Mouse (Mus musculus): Measurements from ENCODE around the gene Tmem203. TPM values are rescaled to one million over a fixed set of nuclear protein-coding genes. Genes with fewer than 3 reads are reported as not detected.
"Not testable (repeated sequence)": the region's sequence is repeated elsewhere in the genome, so short reads cannot be mapped to it uniquely, and the experiment has no call there.

The Tmem203 gene
- total RNA-seq, 2 experiments from 2014 or later, result 35.1 to 35.8 TPM

DNA sequence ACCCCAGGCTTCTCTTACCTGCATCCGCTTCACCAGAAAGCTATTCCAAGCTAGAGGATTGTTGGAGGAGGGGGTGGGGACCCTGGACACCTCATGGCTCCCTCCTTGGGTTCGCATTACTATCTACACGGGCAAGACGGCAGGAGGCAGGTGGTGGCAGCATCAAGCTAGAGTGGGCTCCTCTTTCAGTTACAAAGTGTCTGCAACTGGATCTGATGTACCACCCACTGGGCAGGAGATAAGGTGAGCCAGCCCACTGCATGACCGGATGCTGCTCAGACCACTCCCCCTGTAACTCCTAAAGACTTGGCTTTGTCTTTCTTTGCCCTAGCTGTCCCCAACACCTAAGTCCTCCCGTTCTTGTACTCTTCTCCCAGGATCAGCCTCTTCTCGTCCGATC lies 18.6 kb upstream of the Tmem203 start, which contains the start of gene Rnf224:
TSS of gene Rnf224 (minus strand) at position 174 of the 400 bp plus-strand sequence.
- TF ChIP-seq CTCF (conservative IDR thresholded peaks at IDR 0.05), result no peak
- Histone ChIP-seq H3K4me3 (no peak within 1 kb of the TSS), H3K27ac (no peak within 1 kb of the TSS)
- DNase-seq (ENCODE audit: low spot score in 2 of 2), result no peak

DNA sequence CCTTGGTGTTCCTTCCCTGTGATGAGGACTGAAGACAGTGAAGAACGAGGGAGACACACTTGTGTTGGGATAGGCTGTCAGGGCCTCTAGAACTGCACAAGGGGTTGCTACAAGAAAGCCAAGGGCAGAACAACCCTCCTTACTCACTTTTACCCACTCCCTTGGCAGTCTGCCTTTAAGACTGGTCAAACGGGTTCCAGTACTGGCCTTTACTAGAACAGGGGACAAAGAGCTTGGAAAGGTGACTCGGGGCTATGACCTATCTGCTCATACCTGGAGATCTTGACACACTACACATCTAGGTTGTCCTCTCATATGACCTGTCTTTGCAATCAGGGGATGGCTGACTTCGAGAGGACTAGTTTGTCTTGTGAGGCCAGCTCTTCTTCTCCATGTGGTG lies 17.7 kb upstream of the Tmem203 start:
- no peak for TF ChIP-seq CTCF (conservative IDR thresholded peaks at IDR 0.05)

DNA sequence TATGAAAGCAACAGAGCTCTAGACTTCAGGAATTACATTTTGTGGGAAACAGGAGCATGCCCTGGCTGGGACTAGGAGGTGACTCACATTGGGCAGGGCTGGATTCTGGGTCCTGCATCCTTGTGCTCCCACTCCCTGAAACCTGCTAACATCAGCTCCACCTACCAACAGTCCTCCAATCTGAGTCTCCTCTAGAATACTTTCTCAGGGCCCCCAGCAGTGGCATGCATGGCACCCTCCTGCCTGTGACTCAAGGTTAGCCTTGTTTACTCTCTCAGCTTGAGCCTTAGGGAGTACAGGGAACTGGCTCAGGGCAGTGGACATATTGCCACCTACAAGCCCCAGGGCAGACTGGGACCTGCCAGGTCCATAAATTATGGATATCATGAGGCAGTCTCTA lies 17.1 kb upstream of the Tmem203 start:
- no peak for TF ChIP-seq CTCF (conservative IDR thresholded peaks at IDR 0.05)
- Histone ChIP-seq H3K4me3 (no peak overlapping the region), H3K27ac (no peak overlapping the region)
- no peak for DNase-seq (ENCODE audit: low spot score in 2 of 2)

More for the DNA sequence above, 17.7 kb upstream of the Tmem203 start:
- no peak for DNase-seq (ENCODE audit: low spot score in 2 of 2)
- Histone ChIP-seq H3K4me3 (no peak overlapping the region), H3K27ac (no peak overlapping the region)

DNA sequence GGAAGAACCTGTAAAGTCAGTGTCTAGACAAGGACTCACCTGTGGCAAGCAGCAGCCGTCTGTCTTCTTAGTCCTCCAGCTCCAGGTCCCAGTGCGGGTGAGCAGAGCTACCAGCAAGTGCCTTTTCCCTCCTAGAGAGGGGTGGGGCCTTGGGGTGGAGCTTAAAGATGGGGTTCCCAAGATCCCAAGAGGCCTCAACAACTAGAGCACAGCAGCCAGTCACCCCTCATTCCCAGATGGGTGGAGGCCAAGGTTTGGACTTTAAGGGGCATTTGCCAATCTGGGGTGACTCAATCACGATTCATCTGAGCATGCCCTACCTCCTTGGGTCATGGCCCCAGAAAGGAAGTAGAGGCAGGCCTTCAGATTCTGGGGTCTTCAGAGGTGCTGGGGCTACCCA lies 15.5 kb upstream of the Tmem203 start:
- H3K27ac ChIP-seq, result no peak overlapping the region
- DNase-seq (ENCODE audit: low spot score in 2 of 2), result no peak
- no peak overlapping the region for H3K4me3 ChIP-seq
- no peak for TF ChIP-seq CTCF (conservative IDR thresholded peaks at IDR 0.05)

DNA sequence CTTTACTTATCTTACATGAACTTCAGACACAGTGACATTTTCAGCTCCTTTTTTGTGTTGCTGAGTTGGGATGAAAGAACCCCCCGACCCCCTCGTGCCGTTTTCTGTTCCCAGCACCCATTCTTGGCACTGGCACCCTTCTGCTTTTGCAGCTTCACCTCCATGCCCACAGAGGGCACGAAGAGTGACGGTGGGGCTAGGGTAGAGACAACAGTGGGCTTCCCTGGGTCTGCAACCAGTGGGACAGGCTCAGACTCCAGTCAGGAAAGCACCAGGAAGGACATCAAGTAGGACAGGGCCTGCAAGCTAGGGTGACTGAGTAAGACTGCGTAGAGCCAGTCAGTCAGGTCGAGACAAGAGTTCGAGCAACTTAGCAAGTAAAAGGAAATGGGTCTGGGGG lies 14.9 kb upstream of the Tmem203 start:
- no peak for DNase-seq (ENCODE audit: low spot score in 2 of 2)
- TF ChIP-seq CTCF (conservative IDR thresholded peaks at IDR 0.05), result no peak
- peak overlapping the region; percentile 50 for H3K27ac ChIP-seq
- H3K4me3 ChIP-seq, result peak overlapping the region; percentile 70

DNA sequence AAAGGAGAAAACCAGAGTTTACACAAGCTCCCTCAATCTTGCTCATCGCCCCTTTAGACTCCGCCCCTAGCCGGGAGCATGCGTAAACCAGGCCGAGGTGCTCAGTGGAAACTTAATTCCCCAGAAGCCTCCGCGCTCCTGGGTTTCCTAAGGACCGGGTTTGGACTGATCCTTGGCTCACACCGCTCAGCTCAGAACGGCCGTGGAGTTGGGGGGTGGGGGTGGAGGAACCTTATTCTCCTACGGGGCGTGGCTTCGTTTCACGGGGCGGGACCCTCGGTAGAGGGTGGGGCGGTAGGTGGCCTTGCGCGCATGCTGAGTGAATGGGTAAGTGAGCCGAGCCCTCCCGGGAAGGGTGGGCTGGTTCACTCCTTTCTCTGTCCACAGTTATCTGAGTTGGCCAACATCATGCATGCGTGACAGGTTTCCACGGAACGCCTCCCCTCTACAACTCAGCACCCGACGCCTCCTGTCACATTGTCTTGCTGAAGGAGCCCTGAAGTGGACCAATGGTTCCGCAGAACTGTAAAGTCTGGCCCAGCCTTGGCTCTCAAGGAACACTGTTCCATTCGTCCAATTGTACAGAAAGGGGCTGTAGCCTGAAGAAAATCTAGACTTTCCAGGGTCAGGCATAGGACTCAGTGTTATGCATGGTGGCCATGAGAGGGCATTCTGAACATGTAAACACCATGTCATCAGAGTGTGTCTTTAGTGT lies 14.4 kb upstream of the Tmem203 start:
- H3K27ac ChIP-seq, result peak overlapping the region; percentile 50
- TF ChIP-seq CTCF (conservative IDR thresholded peaks at IDR 0.05), result no peak

DNA sequence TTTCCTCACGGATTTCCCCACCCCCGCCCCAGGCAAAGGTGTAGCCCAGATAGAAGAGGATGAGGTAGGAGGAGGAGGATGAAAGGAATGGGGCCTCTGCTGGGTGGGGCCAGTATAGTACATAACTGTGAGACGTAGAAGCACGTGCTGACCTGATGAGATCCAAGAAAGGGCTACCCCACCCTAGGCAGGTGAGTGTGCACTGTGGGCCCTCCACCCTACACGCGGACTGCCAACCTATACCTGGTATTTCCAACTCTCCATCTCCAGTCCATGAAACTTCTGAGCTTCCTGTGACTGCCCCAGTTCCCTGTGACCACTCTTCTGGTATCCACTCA lies 13.8 kb upstream of the Tmem203 start:
- no peak overlapping the region for H3K27ac ChIP-seq
- no peak for DNase-seq (ENCODE audit: low spot score in 2 of 2)
- H3K4me3 ChIP-seq, result peak overlapping the region; percentile 70
- no peak for TF ChIP-seq CTCF (conservative IDR thresholded peaks at IDR 0.05)

More for the DNA sequence above, 14.4 kb upstream of the Tmem203 start:
- peak; percentile 71 to 78 for DNase-seq (ENCODE audit: low spot score in 2 of 2)
- peak overlapping the region; percentile 70 for H3K4me3 ChIP-seq

DNA sequence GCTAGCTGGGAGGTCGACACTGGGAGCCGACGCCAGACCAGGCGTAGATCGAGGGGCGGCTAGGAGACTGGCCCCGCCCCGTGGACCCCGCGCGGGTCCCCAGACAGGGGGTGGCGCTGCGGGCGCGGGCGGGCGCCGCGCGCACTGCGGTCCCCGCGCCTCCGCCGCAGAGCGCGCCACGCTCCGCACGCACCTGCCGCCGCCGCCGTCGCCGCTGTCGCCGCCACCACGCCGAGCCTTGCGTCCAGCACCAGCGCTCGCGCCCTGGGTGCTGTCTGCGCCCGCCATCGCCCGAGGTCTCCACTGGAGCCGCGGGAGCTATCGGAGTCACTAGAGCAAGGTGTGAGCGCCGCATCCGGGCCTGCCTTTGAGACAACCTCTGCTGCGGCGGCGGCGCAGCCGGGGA lies 13.1 kb upstream of the Tmem203 start, which contains the start of the genes Rnf208 and Cysrt1:
TSS of gene Rnf208 (plus strand) at position 155 of the 406 bp plus-strand sequence.
TSS of gene Cysrt1 (minus strand) at position 352 of the 406 bp plus-strand sequence.
- no peak for TF ChIP-seq CTCF (conservative IDR thresholded peaks at IDR 0.05)
- Histone ChIP-seq H3K27ac (peak within 1 kb of the TSS; percentile 93), H3K4me3 (peak within 1 kb of the TSS; percentile 70)
- DNase-seq (ENCODE audit: low spot score in 2 of 2), result no peak

DNA sequence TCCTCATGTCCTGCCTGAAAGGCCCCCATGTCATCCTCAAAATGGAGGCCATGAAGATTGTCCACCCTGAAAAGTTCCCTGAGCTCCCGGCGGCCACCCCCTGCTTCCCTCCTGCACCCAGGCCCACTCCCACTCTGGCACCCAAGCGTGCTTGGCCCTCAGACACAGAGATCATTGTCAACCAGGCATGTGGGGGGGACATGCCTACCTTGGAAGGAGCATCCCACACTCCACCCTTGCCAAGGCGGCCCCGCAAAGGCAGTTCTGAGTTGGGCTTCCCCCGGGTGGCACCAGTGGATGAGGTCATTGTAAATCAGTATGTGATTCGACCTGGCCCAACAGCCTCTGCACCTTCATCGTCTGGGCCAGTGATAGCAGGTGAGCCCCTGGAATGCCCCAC lies 11.9 kb upstream of the Tmem203 start:
- Histone ChIP-seq H3K4me3 (peak overlapping the region; percentile 70), H3K27ac (peak overlapping the region; percentile 93; the same call in 1 of the 2 replicates)
- DNase-seq (ENCODE audit: low spot score in 2 of 2), result no peak
- no peak for TF ChIP-seq CTCF (conservative IDR thresholded peaks at IDR 0.05)

DNA sequence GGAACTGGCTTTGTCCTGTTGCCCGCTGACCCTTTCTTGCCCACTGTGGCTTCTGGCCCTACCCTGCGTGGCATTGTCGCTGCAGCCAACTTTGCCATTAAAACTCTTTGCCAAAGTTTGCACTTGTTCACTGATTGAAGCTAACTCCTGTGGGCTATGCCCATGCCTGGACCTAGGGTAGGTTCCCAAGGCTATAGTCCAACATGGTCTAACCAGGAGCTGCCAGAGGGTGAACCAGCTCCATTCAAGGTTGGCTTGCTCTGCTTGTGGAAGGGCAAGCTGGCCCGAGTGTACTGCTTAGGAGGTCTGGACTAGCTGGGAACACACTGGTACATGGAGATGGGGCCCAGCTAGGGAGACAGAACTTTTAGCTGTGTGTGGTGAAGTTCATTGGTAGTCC lies 11.1 kb upstream of the Tmem203 start:
- Histone ChIP-seq H3K4me3 (no peak overlapping the region), H3K27ac (no peak overlapping the region)
- DNase-seq (ENCODE audit: low spot score in 2 of 2), result no peak
- TF ChIP-seq CTCF (conservative IDR thresholded peaks at IDR 0.05), result no peak

DNA sequence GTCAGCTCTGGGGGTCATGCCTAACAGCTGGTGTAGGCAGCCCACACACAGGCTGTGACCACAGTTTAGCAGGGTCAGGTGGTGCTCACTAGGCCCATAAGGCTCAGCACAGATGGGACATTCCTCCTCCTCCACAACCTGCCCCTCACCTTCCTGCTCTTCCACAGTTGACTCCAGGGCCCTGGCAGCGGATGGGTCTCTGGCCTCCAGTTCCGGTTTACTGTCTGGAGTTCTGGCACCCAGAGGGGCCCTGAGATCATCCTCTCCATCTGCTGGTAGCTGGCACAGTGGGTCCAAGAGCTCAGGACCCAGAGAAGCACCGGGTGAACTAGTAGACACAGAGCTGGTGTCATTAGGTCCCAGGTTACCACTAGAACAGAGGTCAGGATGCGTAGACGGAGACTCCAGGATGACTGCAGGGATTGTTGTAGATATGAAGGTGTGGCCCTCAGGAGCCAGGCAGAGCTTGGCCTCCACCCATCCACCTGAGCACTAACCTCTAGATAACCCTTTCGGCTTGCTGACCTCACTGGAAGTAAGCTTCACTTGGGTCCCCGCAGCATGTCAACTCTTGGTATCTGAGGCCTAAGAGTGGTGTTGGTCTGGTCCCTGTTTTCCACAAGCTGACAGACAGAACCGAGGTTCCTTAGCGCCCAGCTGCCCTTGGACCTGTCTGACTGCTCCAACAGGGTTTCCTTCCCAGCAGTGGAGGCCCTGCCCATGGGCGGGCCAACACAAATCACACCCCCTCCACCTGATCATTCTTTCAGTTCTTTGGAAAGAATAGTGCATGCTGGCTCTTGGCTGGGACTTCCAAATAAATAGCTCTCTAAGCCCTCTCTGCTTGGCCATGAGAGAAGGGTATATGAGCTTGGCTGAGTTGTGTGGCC lies 8.8 kb upstream of the Tmem203 start, which contains the start of gene AL732309.1:
TSS of gene AL732309.1 (minus strand) at position 681 of the 890 bp plus-strand sequence.
- no peak for DNase-seq (ENCODE audit: low spot score in 2 of 2)
- H3K4me3 ChIP-seq, result no peak within 1 kb of the TSS
- no peak for TF ChIP-seq CTCF (conservative IDR thresholded peaks at IDR 0.05)
- H3K27ac ChIP-seq, result no peak within 1 kb of the TSS

DNA sequence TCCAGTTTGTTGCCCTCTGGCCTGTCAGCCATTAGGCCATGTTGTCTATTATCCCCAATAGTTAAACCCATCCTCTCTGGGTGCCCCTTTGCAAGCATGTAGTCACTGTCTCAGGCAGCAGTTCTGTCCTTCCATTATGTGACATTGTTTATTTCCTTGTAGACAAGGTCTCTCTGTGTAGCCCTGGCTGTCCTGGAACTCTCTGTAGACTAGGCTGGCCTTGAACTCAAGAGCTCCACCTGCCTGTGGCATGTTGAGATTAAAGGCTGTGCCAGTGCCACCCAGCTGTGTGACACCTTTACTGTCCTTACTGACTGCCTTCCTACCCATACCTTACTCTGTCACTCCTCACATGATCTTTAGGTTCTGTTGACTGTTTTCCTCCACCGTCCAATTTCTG lies 2.9 kb upstream of the Tmem203 start:
- TF ChIP-seq CTCF (conservative IDR thresholded peaks at IDR 0.05), result peak; percentile 62
- DNase-seq (ENCODE audit: low spot score in 2 of 2), result no peak
- H3K4me3 ChIP-seq, result no peak overlapping the region
- no peak overlapping the region for H3K27ac ChIP-seq

DNA sequence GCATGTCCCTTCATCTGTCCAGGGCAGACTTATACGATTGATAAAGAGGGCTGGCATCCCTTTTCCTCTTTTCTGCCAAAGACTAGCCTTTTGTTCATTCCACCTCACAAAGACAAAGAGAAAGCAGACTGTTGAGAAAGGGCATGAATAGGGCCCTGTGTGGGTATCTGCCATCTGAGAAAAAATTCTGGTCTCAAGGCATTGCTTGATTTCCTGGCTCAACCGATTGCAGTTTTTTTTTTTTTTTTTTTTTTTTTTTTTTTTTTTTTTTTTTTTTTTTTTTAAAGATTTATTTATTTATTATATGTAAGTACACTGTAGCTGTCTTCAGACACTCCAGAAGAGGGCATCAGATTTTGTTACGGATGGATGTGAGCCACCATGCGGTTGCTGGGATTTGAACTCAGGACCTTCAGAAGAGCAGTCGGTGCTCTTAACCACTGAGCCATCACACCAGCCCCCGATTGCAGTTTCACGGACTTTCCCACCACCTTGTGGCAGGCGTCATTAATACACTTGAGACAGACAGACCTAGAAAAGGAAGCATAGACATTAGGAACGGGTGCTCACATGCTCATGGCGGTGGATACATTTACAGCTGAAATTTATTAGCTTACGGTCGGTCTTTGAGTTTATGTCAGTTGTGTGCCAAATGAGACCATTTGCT lies 1.3 kb downstream of the Tmem203 start:
- peak; percentile 67 for TF ChIP-seq CTCF (conservative IDR thresholded peaks at IDR 0.05)
- Histone ChIP-seq H3K27ac (peak overlapping the region; percentile 98), H3K4me3 (peak overlapping the region; percentile 89)
- DNase-seq (ENCODE audit: low spot score in 2 of 2), result peak in 1 of 2 experiments; percentile 47

DNA sequence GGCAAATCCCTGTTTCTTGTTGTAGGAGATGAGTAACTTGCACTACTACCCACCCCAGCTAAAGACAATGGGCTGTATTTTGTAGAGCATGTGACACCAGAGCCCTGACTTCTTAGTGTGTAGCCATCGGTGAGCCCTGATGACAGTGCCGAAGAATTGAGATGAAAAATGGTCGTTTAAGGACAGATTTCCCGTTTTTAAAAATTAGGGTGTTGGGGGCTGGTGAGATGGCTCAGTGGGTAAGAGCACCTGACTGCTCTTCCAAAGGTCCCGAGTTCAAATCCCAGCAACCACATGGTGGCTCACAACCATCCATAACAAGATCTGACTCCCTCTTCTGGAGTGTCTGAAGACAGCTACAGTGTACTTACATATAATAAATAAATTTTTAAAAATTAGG lies 2.0 kb downstream of the Tmem203 start:
- DNase-seq (ENCODE audit: low spot score in 2 of 2); H3K27ac ChIP-seq: not testable (repeated sequence)
- H3K4me3 ChIP-seq, result peak overlapping the region; percentile 3; the same call in 1 of the 2 replicates
